ENCODE assay signal across 22 mouse cellular contexts in the genomic region with DNA sequence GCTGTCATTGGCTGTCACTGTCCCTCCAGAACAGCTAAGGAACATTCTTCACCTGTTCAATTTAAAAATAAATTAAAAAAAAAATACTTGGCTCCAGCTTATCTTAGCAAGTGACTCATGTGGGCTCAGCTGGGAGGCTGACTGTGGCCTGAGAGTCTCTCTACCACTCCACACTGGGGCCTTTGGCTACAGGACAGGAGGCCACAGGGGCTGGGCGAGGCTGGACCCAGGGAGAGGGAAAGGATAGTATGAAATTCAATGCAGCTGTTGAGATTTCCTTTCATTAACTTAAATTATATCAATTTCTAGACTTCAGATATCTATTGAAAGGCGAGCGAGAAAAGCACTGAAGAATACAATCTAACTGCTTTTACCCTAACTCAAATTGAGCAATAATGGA. TPM values are rescaled to one million over a fixed set of nuclear protein-coding genes. Genes with fewer than 3 reads are reported as not detected.
DNase-seq lines count a peak whose midpoint lies in the region; ATAC-seq and TF ChIP-seq lines count a peak whose summit lies in the region.
"Had no signal": no experiment of that assay in that cellular context is flagged by ENCODE, and none has a peak within 500 bp of the region (broad histone marks: within the 10 kb centered on the region; RNA-seq: fewer than 3 reads in every experiment).

No protein-coding gene starts in this region.

- no peak overlapping the region for H3K27ac ChIP-seq in midbrain, embryonic 11.5 days (ENCODE audit: low read depth, low read length)
- no peak overlapping the region for H3K27ac ChIP-seq in midbrain, embryonic 15.5 days
- H3K27ac ChIP-seq in heart, postnatal 0 days (ENCODE audit: low read depth) = peak overlapping the region; percentile 52
- no peak overlapping the region for H3K27ac ChIP-seq in limb, embryonic 10.5 days
- H3K27ac ChIP-seq: embryonic facial prominence, embryonic 13.5 days; kidney, postnatal 0 days; layer of hippocampus, adult 2 months; macrophage; midbrain, embryonic 12.5 days; neural tube, embryonic 15.5 days had no signal

- TF ChIP-seq EP300 in heart, postnatal 0 days (IDR thresholded peaks at IDR 0.05; ENCODE audit: low read depth) = no peak

- no peak overlapping the region for H3K4me2 ChIP-seq in midbrain, embryonic 11.5 days
- H3K4me2 ChIP-seq in midbrain, embryonic 15.5 days = no peak overlapping the region
- no peak overlapping the region for H3K4me2 ChIP-seq in heart, postnatal 0 days (ENCODE audit: low read depth, low read length)
- H3K4me2 ChIP-seq: embryonic facial prominence, embryonic 13.5 days; liver, embryonic 11.5 days; lung, embryonic 14.5 days; midbrain, embryonic 12.5 days; neural tube, embryonic 15.5 days had no signal

- H3K4me3 ChIP-seq in midbrain, embryonic 11.5 days (ENCODE audit: low read depth, low read length) = no peak overlapping the region
- no peak overlapping the region for H3K4me3 ChIP-seq in midbrain, embryonic 15.5 days
- no peak overlapping the region for H3K4me3 ChIP-seq in heart, postnatal 0 days (ENCODE audit: low read depth, low read length)
- H3K4me3 ChIP-seq in limb, embryonic 10.5 days = no peak overlapping the region
- H3K4me3 ChIP-seq: embryonic facial prominence, embryonic 13.5 days; layer of hippocampus, adult 2 months; midbrain, embryonic 12.5 days; neural tube, embryonic 15.5 days had no signal

- H3K9ac ChIP-seq in midbrain, embryonic 11.5 days (ENCODE audit: low read length) = no peak overlapping the region
- no peak overlapping the region for H3K9ac ChIP-seq in midbrain, embryonic 15.5 days
- no peak overlapping the region for H3K9ac ChIP-seq in heart, postnatal 0 days (replicated peaks; ENCODE audit: low read depth, low read length)
- H3K9ac ChIP-seq: embryonic facial prominence, embryonic 13.5 days; lung, embryonic 14.5 days; midbrain, embryonic 12.5 days; neural tube, embryonic 15.5 days had no signal

- ATAC-seq in midbrain, embryonic 11.5 days (ENCODE audit: low FRiP score) = no peak
- no peak for ATAC-seq in midbrain, embryonic 15.5 days (replicated peaks)
- peak; percentile 73 for ATAC-seq in heart, postnatal 0 days (ENCODE audit: insufficient read depth, low read depth)
- ATAC-seq: hindbrain, embryonic 16.5 days; intestine, postnatal 0 days had no signal

- no peaks in the 10 kb centered on the region for H3K9me3 ChIP-seq in midbrain, embryonic 11.5 days (ENCODE audit: control insufficient read depth, low read length)
- no peaks in the 10 kb centered on the region for H3K9me3 ChIP-seq in midbrain, embryonic 15.5 days
- H3K9me3 ChIP-seq in heart, postnatal 0 days (replicated peaks; ENCODE audit: control insufficient read depth, low read length) = no peaks in the 10 kb centered on the region
- no peaks in the 10 kb centered on the region for H3K9me3 ChIP-seq in limb, embryonic 10.5 days (replicated peaks)
- H3K9me3 ChIP-seq: embryonic facial prominence, embryonic 13.5 days; midbrain, embryonic 12.5 days; neural tube, embryonic 15.5 days had no signal

- DNase-seq in adrenal gland, adult (ENCODE audit: inconsistent age in 2 of 2, low spot score in 1 of 2) = peak; percentile 64 to 79
- no peak for DNase-seq in adrenal gland, postnatal 4 days (ENCODE audit: low spot score in 2 of 2)
- DNase-seq in midbrain, embryonic 11.5 days (ENCODE audit: low spot score, missing footprints) = peak; percentile 65
- no peak for DNase-seq in heart, postnatal 0 days (ENCODE audit: low spot score)
- DNase-seq in kidney, postnatal 10 days = no peak
- no peak for DNase-seq in right cerebral cortex, adult 18-20 months
- no peak for DNase-seq in limb, embryonic 10.5 days (ENCODE audit: low spot score)
- DNase-seq: cerebellum, adult 2 months; gastrocnemius, postnatal 10 days; left cerebral cortex, postnatal 4 days; lung, embryonic 14.5 days; right cerebral cortex, postnatal 4 days had no signal

- no peak for TF ChIP-seq CTCF in heart, postnatal 0 days (IDR thresholded peaks at IDR 0.05; ENCODE audit: low read depth)

- H3K4me1 ChIP-seq in midbrain, embryonic 11.5 days (ENCODE audit: control insufficient read depth, insufficient read depth, low read length) = no peaks in the 10 kb centered on the region
- no peaks in the 10 kb centered on the region for H3K4me1 ChIP-seq in midbrain, embryonic 15.5 days
- H3K4me1 ChIP-seq in heart, postnatal 0 days (ENCODE audit: control insufficient read depth, insufficient read depth) = peaks cover 26% of the 10 kb centered on the region
- H3K4me1 ChIP-seq in limb, embryonic 10.5 days = peaks cover 12% of the 10 kb centered on the region; the same call in 1 of the 2 replicates
- H3K4me1 ChIP-seq: embryonic facial prominence, embryonic 13.5 days; midbrain, embryonic 12.5 days; neural tube, embryonic 15.5 days had no signal

- no peaks in the 10 kb centered on the region for H3K36me3 ChIP-seq in midbrain, embryonic 11.5 days (ENCODE audit: control insufficient read depth, insufficient read depth, low read length)
- no peaks in the 10 kb centered on the region for H3K36me3 ChIP-seq in midbrain, embryonic 15.5 days (replicated peaks)
- H3K36me3 ChIP-seq in heart, postnatal 0 days (replicated peaks; ENCODE audit: control insufficient read depth, insufficient read depth, low read length) = no peaks in the 10 kb centered on the region
- no peaks in the 10 kb centered on the region for H3K36me3 ChIP-seq in limb, embryonic 10.5 days
- H3K36me3 ChIP-seq: embryonic facial prominence, embryonic 13.5 days; midbrain, embryonic 12.5 days; neural tube, embryonic 15.5 days had no signal

- no peaks in the 10 kb centered on the region for H3K27me3 ChIP-seq in midbrain, embryonic 11.5 days (ENCODE audit: control insufficient read depth, insufficient read depth, low read length)
- H3K27me3 ChIP-seq in midbrain, embryonic 15.5 days (replicated peaks) = no peaks in the 10 kb centered on the region
- H3K27me3 ChIP-seq in heart, postnatal 0 days (ENCODE audit: control insufficient read depth, insufficient read depth, low read length) = no peaks in the 10 kb centered on the region
- H3K27me3 ChIP-seq in limb, embryonic 10.5 days (ENCODE audit: low read depth, poor library complexity, severe bottlenecking) = no peaks in the 10 kb centered on the region
- H3K27me3 ChIP-seq: embryonic facial prominence, embryonic 13.5 days; midbrain, embryonic 12.5 days; neural tube, embryonic 15.5 days had no signal

- WGBS in midbrain, embryonic 11.5 days = 92% methylated on average over 3 of the region's 3 CpGs
- WGBS in midbrain, embryonic 15.5 days = 90% methylated on average over 3 of the region's 3 CpGs
- 77% methylated on average over 3 of the region's 3 CpGs for WGBS in heart, postnatal 0 days
- 90% methylated on average over 3 of the region's 3 CpGs for WGBS in limb, embryonic 10.5 days

RNA-seq across cellular contexts. Expression of gene Sspn, which starts 45.9 kb away (rescaled TPM):
- total RNA-seq in adrenal gland, postnatal 4 days (2021) = 10 to 100 TPM; 18.2 to 21.2 TPM
- 2.6 and 3.1 TPM in 2 replicates for polyA plus RNA-seq in midbrain, embryonic 11.5 days (2014; fragmentation: Nextera tagmentation; extraction: Ambion mirVana)
- polyA plus RNA-seq in midbrain, embryonic 15.5 days (2015; fragmentation: Nextera tagmentation; extraction: Ambion mirVana) = 4.3 and 4.5 TPM in 2 replicates
- total RNA-seq in heart, postnatal 0 days (2014; rRNA removed; ENCODE audit: low replicate concordance) = 64.2 and 74.1 TPM in 2 replicates
- polyA plus RNA-seq in heart, postnatal 0 days (2015; fragmentation: Nextera tagmentation; extraction: Ambion mirVana) = 92.0 and 93.6 TPM in 2 replicates
- 1.9 and 4.6 TPM in 2 replicates for polyA plus RNA-seq in limb, embryonic 10.5 days (2016; fragmentation: Nextera tagmentation; extraction: Ambion mirVana)

Comparison
In these comparisons a context has a peak if more than half of its experiments do, and no peak if none do; other contexts are left out.
1. DNase-seq: peak in adrenal gland, adult (2 of 2) and midbrain, embryonic 11.5 days (single experiment); none in adrenal gland, postnatal 4 days (0 of 2), heart, postnatal 0 days (single experiment), kidney, postnatal 10 days (single experiment), right cerebral cortex, adult 18-20 months (single experiment) and limb, embryonic 10.5 days (single experiment).
2. RNA of gene Sspn, which starts 45.9 kb away (polyA plus RNA-seq): 92.0 to 93.6 TPM in heart, postnatal 0 days; 1.9 to 4.6 TPM in limb, embryonic 10.5 days, 4.3 to 4.5 TPM in midbrain, embryonic 15.5 days and 2.6 to 3.1 TPM in midbrain, embryonic 11.5 days; every median in the first group is over 10 times any median in the second.